Mouse (Mus musculus): ENCODE measurements around the gene Lgals12. TPM values are rescaled to one million over a fixed set of nuclear protein-coding genes. Genes with fewer than 3 reads are reported as not detected.

Lgals12 gene
- polyA plus RNA-seq, 1 experiment from 2014 or later: 0.17 TPM

GRCm38 (mm10) chr19:7605013-7605412 lies 2.0 kb downstream of the Lgals12 start:
- no peak for ATAC-seq (ENCODE audit: low FRiP score)
- Histone ChIP-seq H3K27me3 (peaks cover 32% of the 10 kb centered on the region), H3K9me3 (no peaks in the 10 kb centered on the region), H3K4me1 (replicated peaks) (peaks cover 25% of the 10 kb centered on the region), H3K4me3 (no peak overlapping the region), H3K36me3 (no peaks in the 10 kb centered on the region), H3K27ac (no peak overlapping the region), H3K4me2 (no peak overlapping the region), H3K9ac (no peak overlapping the region)

- Histone ChIP-seq H3K4me2 (no peak overlapping the region), H3K27me3 (peaks cover 28% of the 10 kb centered on the region), H3K27ac (no peak overlapping the region), H3K9ac (no peak overlapping the region), H3K4me1 (replicated peaks) (peaks cover 25% of the 10 kb centered on the region), H3K9me3 (no peaks in the 10 kb centered on the region), H3K36me3 (no peaks in the 10 kb centered on the region), H3K4me3 (no peak overlapping the region)
- 96% methylated on average over 10 of the region's 10 CpGs for WGBS
- ATAC-seq (ENCODE audit: low FRiP score): no peak
These were observed 2.9 kb downstream of the Lgals12 start for GRCm38 (mm10) chr19:7604107-7604506.

- ATAC-seq (ENCODE audit: low FRiP score): no peak
- H3K4me1 ChIP-seq (replicated peaks): peaks cover 14% of the 10 kb centered on the region
- H3K4me3 ChIP-seq: no peak overlapping the region
- H3K36me3 ChIP-seq: no peaks in the 10 kb centered on the region
- H3K27ac ChIP-seq: no peak overlapping the region
- 87% methylated on average over 4 of the region's 4 CpGs for WGBS
- H3K27me3 ChIP-seq: peaks cover 18% of the 10 kb centered on the region
- H3K9me3 ChIP-seq: no peaks in the 10 kb centered on the region
- H3K9ac ChIP-seq: no peak overlapping the region
- no peak overlapping the region for H3K4me2 ChIP-seq
These were observed 5.4 kb downstream of the Lgals12 start for GRCm38 (mm10) chr19:7601551-7601950.

DNA sequence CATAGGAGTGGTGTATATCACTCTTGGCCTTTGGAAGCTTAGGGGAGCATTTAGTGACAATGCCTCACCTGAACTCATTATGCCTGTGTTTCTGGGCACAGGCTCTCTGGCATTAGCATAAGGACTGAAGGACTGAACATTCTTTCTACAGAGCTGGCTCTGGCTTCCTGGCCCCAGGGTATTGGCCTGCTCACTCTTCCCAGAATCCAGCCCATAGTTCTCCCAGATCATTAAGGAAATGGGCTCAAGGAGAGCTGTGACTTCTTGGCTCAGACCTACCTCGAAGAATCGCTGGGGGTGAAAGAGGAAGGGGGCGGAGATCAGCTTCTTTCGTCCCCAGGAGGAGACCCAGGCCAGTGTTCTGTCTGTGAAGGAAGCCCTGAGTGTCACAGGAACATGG lies 8.5 kb downstream of the Lgals12 start:
- H3K4me3 ChIP-seq: no peak overlapping the region
- no peak overlapping the region for H3K9ac ChIP-seq
- H3K9me3 ChIP-seq: no peaks in the 10 kb centered on the region
- 69% methylated on average over 4 of the region's 4 CpGs for WGBS
- H3K36me3 ChIP-seq: no peaks in the 10 kb centered on the region
- H3K27ac ChIP-seq: no peak overlapping the region
- H3K4me2 ChIP-seq: no peak overlapping the region
- no peaks in the 10 kb centered on the region; the same call in 1 of the 2 replicates for H3K4me1 ChIP-seq (replicated peaks)
- ATAC-seq (ENCODE audit: low FRiP score): no peak
- peaks cover 9% of the 10 kb centered on the region; the same call in 1 of the 2 replicates for H3K27me3 ChIP-seq

GRCm38 (mm10) chr19:7595534-7595933 lies 11.5 kb downstream of the Lgals12 start:
- no peaks in the 10 kb centered on the region for H3K9me3 ChIP-seq
- H3K36me3 ChIP-seq: no peaks in the 10 kb centered on the region
- no peak overlapping the region for H3K27ac ChIP-seq
- H3K4me3 ChIP-seq: no peak overlapping the region
- H3K4me1 ChIP-seq (replicated peaks): peaks cover 3% of the 10 kb centered on the region; the same call in 1 of the 2 replicates
- no peak overlapping the region for H3K4me2 ChIP-seq
- 20% methylated on average over 2 of the region's 2 CpGs for WGBS
- H3K9ac ChIP-seq: no peak overlapping the region
- H3K27me3 ChIP-seq: 0 out of 2 replicates have a peak, but pooled peaks cover 6% of the 10 kb centered on the region
- ATAC-seq (ENCODE audit: low FRiP score): no peak

DNA sequence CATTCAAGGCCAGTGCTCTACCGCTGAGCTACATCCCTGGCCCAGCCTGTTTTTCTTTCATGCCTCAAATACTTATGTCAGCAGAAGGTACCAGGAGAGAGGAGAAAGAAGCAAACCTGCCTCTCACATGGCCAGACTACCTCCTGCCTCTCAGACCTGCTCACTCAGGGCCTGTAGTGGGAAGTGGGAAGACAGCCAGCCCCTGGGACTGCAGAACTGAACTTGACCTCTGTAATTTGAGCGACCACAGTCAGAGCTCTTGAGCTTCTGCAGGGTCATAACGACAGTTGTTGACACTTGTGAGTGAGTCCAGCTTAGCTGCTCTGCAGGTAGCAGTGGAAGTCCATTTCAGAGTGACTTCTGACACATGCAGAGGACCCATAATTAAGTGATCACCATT lies 15.0 kb downstream of the Lgals12 start:
- peaks cover 3% of the 10 kb centered on the region; the same call in 1 of the 2 replicates for H3K4me1 ChIP-seq (replicated peaks)
- H3K27ac ChIP-seq: no peak overlapping the region
- H3K4me3 ChIP-seq: no peak overlapping the region
- no peaks in the 10 kb centered on the region for H3K27me3 ChIP-seq
- 61% methylated on average over 3 of the region's 3 CpGs for WGBS
- H3K36me3 ChIP-seq: no peaks in the 10 kb centered on the region
- no peak for ATAC-seq (ENCODE audit: low FRiP score)
- H3K4me2 ChIP-seq: no peak overlapping the region
- no peak overlapping the region for H3K9ac ChIP-seq
- no peaks in the 10 kb centered on the region for H3K9me3 ChIP-seq

DNA sequence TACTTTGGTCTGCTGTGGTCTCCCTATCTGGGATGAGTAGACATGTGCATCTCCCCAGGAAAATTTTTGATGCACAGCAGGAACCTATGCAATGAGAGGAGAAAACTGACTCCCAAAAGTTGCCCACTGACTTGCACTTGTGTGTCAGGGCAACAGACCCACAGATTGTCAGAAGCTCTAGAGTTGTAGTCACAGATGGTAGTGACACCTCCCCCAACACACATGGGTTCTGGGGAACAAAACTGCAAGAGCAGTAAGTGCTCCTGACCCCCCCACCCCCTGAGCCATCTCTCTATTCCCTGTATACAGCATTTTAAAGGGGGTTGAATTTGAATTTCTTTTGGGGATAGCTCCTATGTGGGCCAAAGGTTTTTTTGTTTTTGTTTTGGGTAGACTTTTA lies 16.2 kb downstream of the Lgals12 start:
- Histone ChIP-seq H3K4me2 (no peak overlapping the region), H3K4me1 (replicated peaks) (peaks cover 3% of the 10 kb centered on the region; the same call in 1 of the 2 replicates), H3K36me3 (no peaks in the 10 kb centered on the region), H3K27me3 (no peaks in the 10 kb centered on the region), H3K9ac (no peak overlapping the region), H3K4me3 (no peak overlapping the region), H3K9me3 (no peaks in the 10 kb centered on the region), H3K27ac (no peak overlapping the region)
- no peak for ATAC-seq (ENCODE audit: low FRiP score)

GRCm38 (mm10) chr19:7585764-7586163 lies 21.2 kb downstream of the Lgals12 start:
- Histone ChIP-seq H3K27ac (no peak overlapping the region), H3K27me3 (no peaks in the 10 kb centered on the region), H3K4me2 (no peak overlapping the region), H3K9ac (no peak overlapping the region), H3K9me3 (no peaks in the 10 kb centered on the region), H3K4me3 (no peak overlapping the region), H3K4me1 (replicated peaks) (0 out of 2 replicates have a peak, but pooled peaks cover 4% of the 10 kb centered on the region), H3K36me3 (no peaks in the 10 kb centered on the region)
- 96% methylated on average over 6 of the region's 6 CpGs for WGBS
- no peak for ATAC-seq (ENCODE audit: low FRiP score)

DNA sequence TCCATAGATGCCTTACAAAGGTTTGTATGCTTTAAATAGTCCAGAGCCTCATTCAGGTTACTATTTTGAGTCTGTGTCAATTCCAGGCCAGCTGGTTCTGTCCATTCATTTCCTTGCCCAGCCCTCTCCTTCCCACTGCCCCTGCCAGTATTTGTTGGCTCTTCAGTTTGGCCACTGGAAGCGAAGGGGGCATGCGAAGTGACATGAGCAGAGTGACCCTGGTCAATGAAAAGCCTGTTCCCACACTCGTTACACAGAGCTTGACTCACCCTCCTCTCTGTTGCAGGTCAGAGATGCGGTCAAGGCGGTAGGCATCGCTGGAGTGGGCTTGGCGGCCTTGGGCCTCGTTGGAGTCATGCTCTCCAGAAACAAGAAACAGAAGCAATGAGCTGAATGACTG lies 21.7 kb downstream of the Lgals12 start:
- no peak overlapping the region for H3K4me3 ChIP-seq
- H3K4me1 ChIP-seq (replicated peaks): 0 out of 2 replicates have a peak, but pooled peaks cover 4% of the 10 kb centered on the region
- no peak overlapping the region for H3K27ac ChIP-seq
- H3K9me3 ChIP-seq: no peaks in the 10 kb centered on the region
- no peaks in the 10 kb centered on the region for H3K36me3 ChIP-seq
- WGBS: 86% methylated on average over 8 of the region's 8 CpGs
- H3K9ac ChIP-seq: no peak overlapping the region
- H3K4me2 ChIP-seq: no peak overlapping the region
- ATAC-seq (ENCODE audit: low FRiP score): no peak
- no peaks in the 10 kb centered on the region for H3K27me3 ChIP-seq

- H3K4me1 ChIP-seq (replicated peaks): 0 out of 2 replicates have a peak, but pooled peaks cover 4% of the 10 kb centered on the region
- H3K4me3 ChIP-seq: no peak overlapping the region
- no peaks in the 10 kb centered on the region for H3K27me3 ChIP-seq
- WGBS: 81% methylated on average over 3 of the region's 3 CpGs
- no peaks in the 10 kb centered on the region for H3K9me3 ChIP-seq
- H3K27ac ChIP-seq: no peak overlapping the region
- no peaks in the 10 kb centered on the region for H3K36me3 ChIP-seq
- H3K4me2 ChIP-seq: no peak overlapping the region
- no peak overlapping the region for H3K9ac ChIP-seq
- no peak for ATAC-seq (ENCODE audit: low FRiP score)
These were observed 23.4 kb downstream of the Lgals12 start for GRCm38 (mm10) chr19:7583599-7583998.

DNA sequence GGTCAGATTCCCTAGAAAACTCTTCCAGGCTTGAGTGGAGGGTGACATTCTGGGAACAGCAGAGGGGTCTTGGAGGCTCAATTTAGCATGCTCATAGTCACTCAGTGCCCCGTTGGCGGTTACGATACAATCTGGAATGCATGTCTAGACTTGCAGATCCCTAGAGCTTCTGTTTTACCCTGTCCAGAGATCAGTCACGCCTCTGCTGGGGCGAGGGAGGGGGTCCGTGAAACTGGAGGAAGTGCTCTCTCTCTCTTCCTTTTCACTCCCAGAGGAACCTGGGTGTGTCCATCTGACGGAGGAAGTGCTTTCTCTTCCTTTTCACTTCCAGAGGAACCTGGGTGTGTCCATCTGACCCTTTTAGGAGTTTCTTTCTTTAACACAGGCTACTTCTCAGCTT lies 23.9 kb downstream of the Lgals12 start:
- Histone ChIP-seq H3K4me3 (no peak overlapping the region), H3K9ac (no peak overlapping the region), H3K27ac (no peak overlapping the region), H3K27me3 (no peaks in the 10 kb centered on the region), H3K4me2 (no peak overlapping the region), H3K9me3 (no peaks in the 10 kb centered on the region), H3K4me1 (replicated peaks) (0 out of 2 replicates have a peak, but pooled peaks cover 4% of the 10 kb centered on the region), H3K36me3 (no peaks in the 10 kb centered on the region)
- no peak for ATAC-seq (ENCODE audit: low FRiP score)
- 57% methylated on average over 7 of the region's 7 CpGs for WGBS

DNA sequence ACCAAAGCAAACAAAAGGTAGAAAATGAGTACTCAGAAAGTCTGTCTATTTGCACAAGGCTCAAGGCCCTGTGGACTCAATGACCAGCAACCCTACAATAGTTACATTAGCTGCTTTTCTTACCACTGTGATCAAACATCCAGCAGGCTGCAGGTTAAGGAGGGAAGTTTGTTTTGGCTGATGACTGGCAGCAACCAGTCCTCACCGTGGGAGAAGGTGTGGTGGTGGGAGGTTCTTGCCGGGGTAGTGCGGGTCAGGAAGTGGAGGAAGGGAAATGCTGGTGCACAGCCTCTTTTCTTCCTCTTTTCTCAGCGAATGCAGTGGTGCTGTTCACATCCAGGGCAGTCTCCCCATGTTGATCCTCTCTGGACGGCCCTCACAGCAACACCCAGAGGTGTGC lies 26.0 kb downstream of the Lgals12 start:
- 77% methylated on average over 5 of the region's 5 CpGs for WGBS
- ATAC-seq (ENCODE audit: low FRiP score): no peak
- 0 out of 2 replicates have a peak, but pooled peaks cover 4% of the 10 kb centered on the region for H3K4me1 ChIP-seq (replicated peaks)

DNA sequence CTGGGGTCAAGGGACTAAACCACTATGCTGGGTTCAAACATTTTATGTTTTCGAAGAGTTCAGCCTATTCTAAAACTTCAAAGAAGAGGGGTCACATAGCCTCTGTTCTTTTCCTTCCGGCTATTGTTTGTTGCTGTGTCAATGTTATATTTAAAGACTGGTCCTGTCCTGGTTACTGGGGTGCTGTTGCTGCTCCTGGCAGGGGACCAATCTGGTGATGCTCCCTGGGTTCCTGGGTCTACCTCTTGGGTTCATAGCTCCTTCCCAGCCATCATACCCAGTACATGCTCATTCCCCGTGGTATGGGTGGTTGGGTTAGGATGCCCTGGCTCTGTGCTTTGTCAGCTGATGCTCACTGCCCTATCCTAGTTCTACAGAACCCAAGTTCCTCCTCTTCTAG lies 29.3 kb downstream of the Lgals12 start:
- Histone ChIP-seq H3K36me3 (no peaks in the 10 kb centered on the region), H3K4me1 (replicated peaks) (no peaks in the 10 kb centered on the region), H3K9me3 (no peaks in the 10 kb centered on the region), H3K4me3 (no peak overlapping the region), H3K9ac (no peak overlapping the region), H3K27me3 (no peaks in the 10 kb centered on the region), H3K4me2 (no peak overlapping the region), H3K27ac (no peak overlapping the region)
- ATAC-seq (ENCODE audit: low FRiP score): no peak
- WGBS: 88% methylated on average over 3 of the region's 3 CpGs

More for the DNA sequence above, 26.0 kb downstream of the Lgals12 start:
- H3K27ac ChIP-seq: no peak overlapping the region
- no peaks in the 10 kb centered on the region for H3K36me3 ChIP-seq
- no peaks in the 10 kb centered on the region for H3K9me3 ChIP-seq
- no peak overlapping the region for H3K4me2 ChIP-seq
- H3K4me3 ChIP-seq: no peak overlapping the region
- H3K9ac ChIP-seq: no peak overlapping the region
- H3K27me3 ChIP-seq: no peaks in the 10 kb centered on the region
